Mouse (Mus musculus) MEL (cell line): ENCODE results near the gene Sorbs2.

ENCODE experiments used
- CTCF ChIP-seq, 3 experiments: IDR thresholded peaks in 2 of 3; conservative IDR thresholded peaks in 1 of 3; 2 replicates each; pipeline ENCODE4 v1.5.1; 2011 to 2012; ENCODE audit warnings: low read length in 3 of 3, low read depth in 2 of 3, mild to moderate bottlenecking in 2 of 3, improper control_type of control experiment in 1 of 3, inconsistent platforms in 1 of 3, mixed read lengths in 1 of 3, moderate library complexity in 1 of 3; ENCODE audit not compliant: control insufficient read depth in 1 of 3, insufficient read depth in 1 of 3, poor library complexity in 1 of 3, severe bottlenecking in 1 of 3
- EP300 ChIP-seq, 2 experiments: IDR thresholded peaks; 2 replicates each; pipeline ENCODE4 v1.6.1; 2011; ENCODE audit warnings: improper control_type of control experiment in 2 of 2, low read length in 2 of 2, low read depth in 1 of 2, mild to moderate bottlenecking in 1 of 2
- HCFC1 ChIP-seq: IDR thresholded peaks from 2 replicates; pipeline ENCODE4 v1.6.1; 2012; ENCODE audit warnings: low read depth, mild to moderate bottlenecking, inconsistent platforms, low read length, improper control_type of control experiment, moderate library complexity
- MAX ChIP-seq: IDR thresholded peaks from 2 replicates; pipeline ENCODE4 v1.6.1; 2011; ENCODE audit warnings: low read length, improper control_type of control experiment
- MAZ ChIP-seq: IDR thresholded peaks from 2 replicates; pipeline ENCODE4 v1.6.1; 2012; ENCODE audit warnings: low read depth, mild to moderate bottlenecking, inconsistent platforms, low read length, improper control_type of control experiment
- MEF2A ChIP-seq: IDR thresholded peaks from 2 replicates; pipeline ENCODE4 v1.6.1; 2014; ENCODE audit warnings: low read depth, mild to moderate bottlenecking, inconsistent platforms, low read length, improper control_type of control experiment; ENCODE audit not compliant: poor library complexity, insufficient replicate concordance, severe bottlenecking; ENCODE audit errors: extremely low read depth
- NELFE ChIP-seq: IDR thresholded peaks from 2 replicates; pipeline ENCODE4 v1.6.1; 2011; ENCODE audit warnings: low read depth, low read length, improper control_type of control experiment
- NRF1 ChIP-seq: IDR thresholded peaks from 2 replicates; pipeline ENCODE4 v1.6.1; 2014; ENCODE audit warnings: low read depth, mild to moderate bottlenecking, inconsistent platforms, low read length, improper control_type of control experiment, moderate library complexity; ENCODE audit not compliant: poor library complexity, insufficient read depth, severe bottlenecking
- POLR2A ChIP-seq, 2 experiments: IDR thresholded peaks; 2 replicates each; pipeline ENCODE4 v1.6.1; 2011 to 2012; ENCODE audit warnings: low read length in 2 of 2, mild to moderate bottlenecking in 2 of 2, control low read depth in 1 of 2, improper control_type of control experiment in 1 of 2, low read depth in 1 of 2, moderate library complexity in 1 of 2; ENCODE audit not compliant: control insufficient read depth in 1 of 2, insufficient read depth in 1 of 2, poor library complexity in 1 of 2
- POLR2AphosphoS5 ChIP-seq: IDR thresholded peaks from 2 replicates; pipeline ENCODE4 v1.6.1; 2012; ENCODE audit warnings: low read depth, borderline replicate concordance, mild to moderate bottlenecking, inconsistent platforms, low read length, moderate library complexity, mixed read lengths
- RAD21 ChIP-seq: IDR thresholded peaks from 2 replicates; pipeline ENCODE4 v1.6.1; 2011; ENCODE audit warnings: mild to moderate bottlenecking, low read depth, low read length, improper control_type of control experiment
- TCF12 ChIP-seq: IDR thresholded peaks from 2 replicates; pipeline ENCODE4 v1.6.1; 2014; ENCODE audit warnings: low read depth, mild to moderate bottlenecking, inconsistent platforms, low read length, improper control_type of control experiment, moderate library complexity
- USF2 ChIP-seq, 2 experiments: IDR thresholded peaks; 2 replicates each; pipeline ENCODE4 v1.6.1; 2011 to 2012; ENCODE audit warnings: improper control_type of control experiment in 2 of 2, low read length in 2 of 2, borderline replicate concordance in 1 of 2, inconsistent platforms in 1 of 2, low read depth in 1 of 2, mild to moderate bottlenecking in 1 of 2; ENCODE audit not compliant: insufficient read depth in 1 of 2

GRCm38 (mm10) chr8:45579714-45580543 is 72.3 kb downstream of the Sorbs2 start:
- no peak for TF ChIP-seq HCFC1
- TF ChIP-seq CTCF (IDR thresholded peaks at IDR 0.05 in 2 of 3, conservative IDR thresholded peaks at IDR 0.05 in 1 of 3; ENCODE audit: control insufficient read depth in 1 of 3, insufficient read depth in 1 of 3, low read depth in 2 of 3, low read length in 3 of 3, poor library complexity in 1 of 3, severe bottlenecking in 1 of 3) = no peak
- TF ChIP-seq POLR2AphosphoS5 = no peak
- TF ChIP-seq POLR2A (IDR thresholded peaks at IDR 0.05; ENCODE audit: control insufficient read depth in 1 of 2, insufficient read depth in 1 of 2, low read depth in 1 of 2, low read length in 2 of 2, poor library complexity in 1 of 2) = no peak
- TF ChIP-seq MAZ = no peak
- TF ChIP-seq NRF1 = no peak
- no peak for TF ChIP-seq RAD21
- TF ChIP-seq NELFE = no peak
- TF ChIP-seq EP300 (IDR thresholded peaks at IDR 0.05; ENCODE audit: low read depth in 1 of 2, low read length in 2 of 2) = no peak
- no peak for TF ChIP-seq MAX
- no peak for TF ChIP-seq MEF2A
- TF ChIP-seq USF2 (IDR thresholded peaks at IDR 0.05; ENCODE audit: borderline replicate concordance in 1 of 2, insufficient read depth in 1 of 2, low read depth in 1 of 2, low read length in 2 of 2) = no peak
- TF ChIP-seq TCF12 = no peak
